23 mouse cellular contexts compared by ENCODE assay signal in genomic region chr12:80278866-80279265, GRCm38 (mm10).
"Had no signal": no experiment of that assay in that cellular context is flagged by ENCODE, and none has a peak within 500 bp of the region (broad histone marks: within the 10 kb centered on the region; RNA-seq: fewer than 3 reads in every experiment).

No protein-coding gene starts in this region.

- H3K36me3 ChIP-seq: heart, embryonic 10.5 days; heart, embryonic 12.5 days; hindbrain, embryonic 13.5 days; hindbrain, embryonic 15.5 days; limb, embryonic 13.5 days; limb, embryonic 15.5 days; liver, embryonic 12.5 days had no signal

- H3K27ac ChIP-seq: heart, embryonic 10.5 days; hindbrain, embryonic 13.5 days; hindbrain, embryonic 15.5 days; hindbrain, postnatal 0 days; kidney, postnatal 0 days; limb, embryonic 13.5 days; limb, embryonic 15.5 days; liver, embryonic 12.5 days; liver, embryonic 14.5 days had no signal

- H3K4me3 ChIP-seq: heart, embryonic 10.5 days; heart, embryonic 12.5 days; hindbrain, embryonic 13.5 days; hindbrain, embryonic 15.5 days; limb, embryonic 13.5 days; limb, embryonic 15.5 days; liver, embryonic 12.5 days had no signal

- H3K9ac ChIP-seq: forebrain, postnatal 0 days; heart, embryonic 12.5 days; hindbrain, embryonic 13.5 days; hindbrain, embryonic 15.5 days; limb, embryonic 13.5 days; limb, embryonic 15.5 days; liver, embryonic 12.5 days; liver, embryonic 14.5 days had no signal

- H3K4me1 ChIP-seq: hindbrain, embryonic 13.5 days; hindbrain, embryonic 15.5 days; limb, embryonic 15.5 days had no signal

- H3K27me3 ChIP-seq: heart, embryonic 12.5 days; hindbrain, embryonic 13.5 days; hindbrain, embryonic 15.5 days; limb, embryonic 13.5 days; limb, embryonic 15.5 days had no signal

- H3K9me3 ChIP-seq: heart, embryonic 10.5 days; heart, embryonic 12.5 days; hindbrain, embryonic 13.5 days; hindbrain, embryonic 15.5 days; limb, embryonic 13.5 days; limb, embryonic 15.5 days; liver, embryonic 12.5 days had no signal

- ATAC-seq: forebrain, postnatal 0 days; hindbrain, postnatal 0 days; intestine, embryonic 16.5 days; liver, embryonic 12.5 days had no signal

- H3K4me2 ChIP-seq: heart, embryonic 12.5 days; hindbrain, embryonic 13.5 days; hindbrain, embryonic 15.5 days; limb, embryonic 13.5 days; limb, embryonic 15.5 days; liver, embryonic 12.5 days had no signal

- DNase-seq: forebrain, postnatal 0 days; gastrocnemius, postnatal 14 days; gastrocnemius, postnatal 36 days; heart, adult 18-20 months; heart, postnatal 36 days; kidney, adult 11 months; kidney, adult 8-10 months; kidney, postnatal 14 days; kidney, postnatal 36 days; layer of hippocampus, adult 9-11 months; layer of hippocampus, postnatal 36 days; left cerebral cortex, postnatal 4 days had no signal
